ENCODE assay signal across 25 mouse cellular contexts in genomic region chr9:34988683-34989082, GRCm38 (mm10).
"Had no signal": no experiment of that assay in that cellular context is flagged by ENCODE, and none has a peak within 500 bp of the region (broad histone marks: within the 10 kb centered on the region; RNA-seq: fewer than 3 reads in every experiment).

No protein-coding gene starts in this region.

- H3K4me1 ChIP-seq: liver, embryonic 12.5 days had no signal

- H3K27ac ChIP-seq: gastrocnemius, adult 2 months; hindbrain, embryonic 10.5 days; hindbrain, embryonic 12.5 days; hindbrain, embryonic 14.5 days; intestine, embryonic 15.5 days; kidney, embryonic 15.5 days; kidney, postnatal 0 days; limb, embryonic 13.5 days; limb, embryonic 15.5 days; liver, embryonic 12.5 days; liver, embryonic 14.5 days had no signal

- ATAC-seq: hindbrain, embryonic 16.5 days; inflammation-experienced regulatory T-cells, adult 6 months; intestine, embryonic 15.5 days; liver, embryonic 12.5 days had no signal

- H3K4me3 ChIP-seq: gastrocnemius, adult 2 months; hindbrain, embryonic 10.5 days; hindbrain, embryonic 12.5 days; intestine, embryonic 15.5 days; kidney, embryonic 15.5 days; limb, embryonic 13.5 days; limb, embryonic 15.5 days; liver, embryonic 12.5 days had no signal

- H3K27me3 ChIP-seq: hindbrain, embryonic 12.5 days; kidney, embryonic 15.5 days; limb, embryonic 13.5 days; limb, embryonic 15.5 days had no signal

- DNase-seq: gastrocnemius, adult 2 months; gastrocnemius, postnatal 10 days; gastrocnemius, postnatal 25 days; heart, postnatal 10 days; heart, postnatal 4 days; kidney, adult 11 months; kidney, adult 2 months; kidney, adult 9 months; kidney, postnatal 14 days; kidney, postnatal 36 days; layer of hippocampus, adult 9-11 months; layer of hippocampus, postnatal 36 days; left cerebral cortex, postnatal 4 days had no signal

- H3K36me3 ChIP-seq: hindbrain, embryonic 10.5 days; hindbrain, embryonic 12.5 days; intestine, embryonic 15.5 days; kidney, embryonic 15.5 days; limb, embryonic 13.5 days; limb, embryonic 15.5 days; liver, embryonic 12.5 days had no signal

- H3K9ac ChIP-seq: hindbrain, embryonic 12.5 days; hindbrain, embryonic 14.5 days; intestine, embryonic 15.5 days; kidney, embryonic 15.5 days; limb, embryonic 13.5 days; limb, embryonic 15.5 days; liver, embryonic 12.5 days; liver, embryonic 14.5 days had no signal
